8 mouse cellular contexts compared by ENCODE assay signal in the genomic region with DNA sequence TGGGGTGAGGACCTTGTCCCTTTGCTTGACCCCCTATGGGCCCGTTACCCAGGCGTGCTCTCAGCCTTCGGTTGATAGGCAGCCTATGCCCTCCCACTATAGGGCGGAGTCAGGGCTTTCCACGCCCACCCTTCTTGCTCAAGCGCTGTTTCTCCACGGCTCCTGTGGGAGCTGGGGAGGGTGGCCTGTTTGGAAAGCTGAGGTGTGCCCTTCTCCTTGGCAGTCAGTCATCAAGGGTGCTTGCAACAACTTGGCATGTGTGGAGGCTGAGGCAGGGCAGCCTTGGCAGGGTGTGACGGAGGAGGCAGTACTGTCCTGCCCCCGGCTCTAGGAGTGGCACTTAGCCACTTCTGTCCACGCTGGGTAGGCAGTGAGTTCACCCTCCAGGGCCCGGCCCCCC. TPM values are rescaled to one million over a fixed set of nuclear protein-coding genes. Genes with fewer than 3 reads are reported as not detected.
DNase-seq lines count a peak whose midpoint lies in the region; ATAC-seq lines count a peak whose summit lies in the region.

No protein-coding gene starts in this region.

- H3K27ac ChIP-seq in heart, embryonic 16.5 days (ENCODE audit: low read length), result no peak overlapping the region
- no peak overlapping the region for H3K27ac ChIP-seq in kidney, embryonic 16.5 days (ENCODE audit: low read length)

- peaks cover 32% of the 10 kb centered on the region for H3K27me3 ChIP-seq in heart, embryonic 16.5 days (ENCODE audit: control insufficient read depth, insufficient read depth, low read length)
- no peaks in the 10 kb centered on the region for H3K27me3 ChIP-seq in kidney, embryonic 16.5 days (ENCODE audit: insufficient read depth, low read length)

- peak overlapping the region; percentile 68 for H3K4me2 ChIP-seq in heart, embryonic 16.5 days (ENCODE audit: low read depth, low read length)
- peak overlapping the region; percentile 64 for H3K4me2 ChIP-seq in kidney, embryonic 16.5 days (replicated peaks; ENCODE audit: low read depth, low read length)

- no peaks in the 10 kb centered on the region for H3K36me3 ChIP-seq in heart, embryonic 16.5 days (ENCODE audit: control insufficient read depth, insufficient read depth)
- no peaks in the 10 kb centered on the region for H3K36me3 ChIP-seq in kidney, embryonic 16.5 days (ENCODE audit: insufficient read depth, low read length)

- H3K9me3 ChIP-seq in heart, embryonic 16.5 days (replicated peaks; ENCODE audit: control insufficient read depth, low read length), result no peaks in the 10 kb centered on the region
- H3K9me3 ChIP-seq in kidney, embryonic 16.5 days (ENCODE audit: low read length), result no peaks in the 10 kb centered on the region

- peaks cover 18% of the 10 kb centered on the region for H3K4me1 ChIP-seq in heart, embryonic 16.5 days (ENCODE audit: control insufficient read depth, insufficient read depth, low read length)
- peaks cover 61% of the 10 kb centered on the region for H3K4me1 ChIP-seq in kidney, embryonic 16.5 days (ENCODE audit: insufficient read depth, low read length)

- H3K9ac ChIP-seq in heart, embryonic 16.5 days (ENCODE audit: low read length), result no peak overlapping the region
- H3K9ac ChIP-seq in kidney, embryonic 16.5 days (replicated peaks; ENCODE audit: low read length), result no peak overlapping the region

- 12% methylated on average over 11 of the region's 11 CpGs for WGBS in heart, embryonic 16.5 days
- 16% methylated on average over 11 of the region's 11 CpGs for WGBS in kidney, embryonic 16.5 days

- DNase-seq in frontal cortex, postnatal 25 days (ENCODE audit: low spot score in 2 of 2), result no peak
- peak; percentile 68 for DNase-seq in brain, adult 2 months (ENCODE audit: low read depth, low spot score)
- peak; percentile 92 for DNase-seq in fat pad, adult 2 months (ENCODE audit: extremely low read depth, low read depth, low spot score)
- DNase-seq in lung, postnatal 10 days, result peak; percentile 85
- peak; percentile 59 for DNase-seq in right cerebral cortex, postnatal 4 days

- peak; percentile 55 for ATAC-seq in frontal cortex, adult (ENCODE audit: low TSS enrichment)
- ATAC-seq in heart, embryonic 16.5 days (replicated peaks; ENCODE audit: extremely low read depth, insufficient read depth, low FRiP score), result no peak; the same call in 1 of the 2 replicates
- ATAC-seq in kidney, embryonic 16.5 days (ENCODE audit: low FRiP score, low TSS enrichment), result peak; percentile 19

- H3K4me3 ChIP-seq in heart, embryonic 16.5 days (ENCODE audit: low read length), result peak overlapping the region; percentile 7; the same call in 1 of the 2 replicates
- 0 out of 2 replicates have a peak overlapping the region, but pooled peaks have one; percentile 5 for H3K4me3 ChIP-seq in kidney, embryonic 16.5 days (ENCODE audit: low read length)

RNA-seq across cellular contexts. Expression of a gene that starts 23.0 kb away (rescaled TPM):
- polyA plus RNA-seq in heart, embryonic 16.5 days (2015; fragmentation: Nextera tagmentation; extraction: Ambion mirVana), result 3.6 and 4.4 TPM in 2 replicates
- polyA plus RNA-seq in kidney, embryonic 16.5 days (2015; fragmentation: Nextera tagmentation; extraction: Ambion mirVana), result 10.0 and 12.8 TPM in 2 replicates

Comparison
In these comparisons a context has a peak if more than half of its experiments do, and no peak if none do; other contexts are left out.
1. DNase-seq: peak in brain, adult 2 months (single experiment), fat pad, adult 2 months (single experiment), lung, postnatal 10 days (single experiment) and right cerebral cortex, postnatal 4 days (single experiment); none in frontal cortex, postnatal 25 days (0 of 2).